In genomic region chr13:118716265-118716664, GRCm38 (mm10) we compare ENCODE assay signal across 10 mouse cellular contexts. TPM values are rescaled to one million over a fixed set of nuclear protein-coding genes. Genes with fewer than 3 reads are reported as not detected.
DNase-seq lines count a peak whose midpoint lies in the region; ATAC-seq and TF ChIP-seq lines count a peak whose summit lies in the region.
"Had no signal": no experiment of that assay in that cellular context is flagged by ENCODE, and none has a peak within 500 bp of the region (broad histone marks: within the 10 kb centered on the region; RNA-seq: fewer than 3 reads in every experiment).

No protein-coding gene starts in this region.

- H3K4me1 ChIP-seq in liver, embryonic 13.5 days (replicated peaks), result 0 out of 2 replicates have a peak, but pooled peaks cover 8% of the 10 kb centered on the region

- peak overlapping the region; percentile 59; the same call in 1 of the 2 replicates for H3K4me2 ChIP-seq in liver, embryonic 13.5 days

- 17% methylated on average over 8 of the region's 8 CpGs for WGBS in liver, embryonic 13.5 days (ENCODE audit: insufficient replicate concordance)

- H3K9ac ChIP-seq in liver, embryonic 13.5 days, result no peak overlapping the region

- H3K4me3 ChIP-seq in gastrocnemius, adult 2 months, result peak overlapping the region; percentile 70
- no peak overlapping the region for H3K4me3 ChIP-seq in liver, embryonic 13.5 days (replicated peaks)

- no peaks in the 10 kb centered on the region for H3K36me3 ChIP-seq in liver, embryonic 13.5 days

- no peak for TF ChIP-seq CTCF in gastrocnemius, adult 2 months (IDR thresholded peaks at IDR 0.05)

- DNase-seq in gastrocnemius, adult 2 months, result no peak
- no peak for DNase-seq in gastrocnemius, adult 18-20 months (ENCODE audit: low spot score)
- DNase-seq in right cerebral cortex, adult 2 months (ENCODE audit: low spot score in 2 of 2), result peak; percentile 4
- DNase-seq in right cerebral cortex, postnatal 36 days (ENCODE audit: low spot score in 2 of 2), result no peak
- no peak for DNase-seq in liver, embryonic 13.5 days
- DNase-seq in spleen, postnatal 10 days (ENCODE audit: low spot score in 2 of 2), result no peak
- DNase-seq in left cerebral cortex, adult 8-10 months (ENCODE audit: low spot score in 2 of 2), result no peak
- DNase-seq in Muller cell, postnatal 12 days (ENCODE audit: inconsistent ontology term), result no peak
- DNase-seq: right cerebral cortex, postnatal 25 days had no signal

- peaks cover 48% of the 10 kb centered on the region for H3K27me3 ChIP-seq in liver, embryonic 13.5 days

- H3K27ac ChIP-seq in gastrocnemius, adult 2 months, result peak overlapping the region; percentile 5; the same call in 1 of the 2 replicates
- H3K27ac ChIP-seq in liver, embryonic 13.5 days, result no peak overlapping the region

- intact Hi-C loops in gastrocnemius, adult 2 months (cut with DNase I), result no loop called here

- no peak for ATAC-seq in liver, embryonic 13.5 days (ENCODE audit: low read depth)
- ATAC-seq: activated CD4-positive, CD25-positive, alpha-beta regulatory T cell, adult 4 months had no signal

- H3K9me3 ChIP-seq in liver, embryonic 13.5 days (replicated peaks), result no peaks in the 10 kb centered on the region

RNA-seq across cellular contexts. Expression of gene Fgf10, which starts 46.7 kb away (rescaled TPM):
- under 1 TPM; 0.17 to 0.18 TPM for total RNA-seq in gastrocnemius, adult 2 months (2021)
- total RNA-seq in gastrocnemius, adult 18-20 months (2021), result under 1 TPM; 0.25 to 0.50 TPM
- polyA plus RNA-seq in liver, embryonic 13.5 days (2015; fragmentation: Nextera tagmentation; extraction: Ambion mirVana), result 0.21 and 0.41 TPM in 2 replicates
- 1 to 10 TPM; 3.3 to 5.0 (median 3.8) TPM for total RNA-seq in left cerebral cortex, adult 8-10 months (2022)
- polyA plus RNA-seq: activated CD4-positive, CD25-positive, alpha-beta regulatory T cell, adult 4 months had no signal

Comparison
In these comparisons a context has a peak if more than half of its experiments do, and no peak if none do; other contexts are left out.
1. DNase-seq: peak in right cerebral cortex, adult 2 months (2 of 2); none in gastrocnemius, adult 2 months (single experiment), gastrocnemius, adult 18-20 months (single experiment), right cerebral cortex, postnatal 36 days (0 of 2), liver, embryonic 13.5 days (single experiment), spleen, postnatal 10 days (0 of 2), left cerebral cortex, adult 8-10 months (0 of 2) and Muller cell, postnatal 12 days (single experiment).